19 mouse cellular contexts compared by ENCODE assay signal in genomic region chr11:58578636-58579035, GRCm38 (mm10). TPM values are rescaled to one million over a fixed set of nuclear protein-coding genes. Genes with fewer than 3 reads are reported as not detected.
DNase-seq lines count a peak whose midpoint lies in the region; ATAC-seq and TF ChIP-seq lines count a peak whose summit lies in the region.
"Had no signal": no experiment of that assay in that cellular context is flagged by ENCODE, and none has a peak within 500 bp of the region (broad histone marks: within the 10 kb centered on the region; RNA-seq: fewer than 3 reads in every experiment).

No protein-coding gene starts in this region.

- no peaks in the 10 kb centered on the region for H3K27me3 ChIP-seq in hindbrain, postnatal 0 days (ENCODE audit: insufficient read depth, low read length)
- no peaks in the 10 kb centered on the region for H3K27me3 ChIP-seq in hindbrain, embryonic 13.5 days
- H3K27me3 ChIP-seq: embryonic facial prominence, embryonic 15.5 days; hindbrain, embryonic 12.5 days; lung, embryonic 15.5 days; neural tube, embryonic 13.5 days had no signal

- H3K4me3 ChIP-seq in hindbrain, postnatal 0 days (ENCODE audit: low read length), result no peak overlapping the region
- H3K4me3 ChIP-seq in hindbrain, embryonic 13.5 days, result no peak overlapping the region
- H3K4me3 ChIP-seq: embryonic facial prominence, embryonic 15.5 days; hindbrain, embryonic 12.5 days; lung, embryonic 15.5 days; neural tube, embryonic 13.5 days had no signal

- H3K4me1 ChIP-seq in hindbrain, postnatal 0 days (ENCODE audit: insufficient read depth, low read length), result no peaks in the 10 kb centered on the region
- H3K4me1 ChIP-seq in hindbrain, embryonic 13.5 days (replicated peaks), result no peaks in the 10 kb centered on the region
- H3K4me1 ChIP-seq: embryonic facial prominence, embryonic 15.5 days; hindbrain, embryonic 12.5 days; lung, embryonic 15.5 days; neural tube, embryonic 13.5 days had no signal

- WGBS in hindbrain, postnatal 0 days, result 55% methylated on average over 8 of the region's 8 CpGs
- WGBS in hindbrain, embryonic 13.5 days, result 81% methylated on average over 8 of the region's 8 CpGs

- H3K9me3 ChIP-seq in hindbrain, postnatal 0 days (ENCODE audit: low read length), result no peaks in the 10 kb centered on the region
- H3K9me3 ChIP-seq in hindbrain, embryonic 13.5 days, result no peaks in the 10 kb centered on the region
- H3K9me3 ChIP-seq: embryonic facial prominence, embryonic 15.5 days; hindbrain, embryonic 12.5 days; lung, embryonic 15.5 days; neural tube, embryonic 13.5 days had no signal

- H3K36me3 ChIP-seq in hindbrain, postnatal 0 days (ENCODE audit: insufficient read depth, low read length), result no peaks in the 10 kb centered on the region
- H3K36me3 ChIP-seq in hindbrain, embryonic 13.5 days, result no peaks in the 10 kb centered on the region
- H3K36me3 ChIP-seq: embryonic facial prominence, embryonic 15.5 days; hindbrain, embryonic 12.5 days; lung, embryonic 15.5 days; neural tube, embryonic 13.5 days had no signal

- no peak for ATAC-seq in hindbrain, postnatal 0 days
- ATAC-seq in hindbrain, embryonic 13.5 days (ENCODE audit: low FRiP score), result no peak
- ATAC-seq: intestine, postnatal 0 days had no signal

- H3K27ac ChIP-seq in hindbrain, postnatal 0 days, result no peak overlapping the region
- no peak overlapping the region for H3K27ac ChIP-seq in hindbrain, embryonic 13.5 days
- H3K27ac ChIP-seq: embryonic facial prominence, embryonic 15.5 days; hindbrain, embryonic 12.5 days; lung, embryonic 15.5 days; neural tube, embryonic 13.5 days had no signal

- H3K4me2 ChIP-seq in hindbrain, postnatal 0 days (ENCODE audit: low read depth, low read length), result no peak overlapping the region
- no peak overlapping the region for H3K4me2 ChIP-seq in hindbrain, embryonic 13.5 days
- H3K4me2 ChIP-seq: embryonic facial prominence, embryonic 15.5 days; hindbrain, embryonic 12.5 days; liver, embryonic 11.5 days; lung, embryonic 15.5 days; neural tube, embryonic 13.5 days had no signal

- H3K9ac ChIP-seq in hindbrain, postnatal 0 days (replicated peaks; ENCODE audit: low read length), result no peak overlapping the region
- no peak overlapping the region for H3K9ac ChIP-seq in hindbrain, embryonic 13.5 days
- H3K9ac ChIP-seq: embryonic facial prominence, embryonic 15.5 days; hindbrain, embryonic 12.5 days; lung, embryonic 15.5 days; neural tube, embryonic 13.5 days had no signal

- no peak for TF ChIP-seq CTCF in hindbrain, postnatal 0 days (IDR thresholded peaks at IDR 0.05; ENCODE audit: low read depth)

- DNase-seq in cerebellum, postnatal 10 days, result peak; percentile 20 to 66
- DNase-seq in cerebellum, adult 18-20 months, result no peak
- DNase-seq in hindbrain, postnatal 0 days (ENCODE audit: low spot score), result peak; percentile 55
- DNase-seq in brain, embryonic 18.5 days (ENCODE audit: low read depth, low spot score), result peak; percentile 74
- peak; percentile 32 to 57 for DNase-seq in layer of hippocampus, postnatal 10 days (ENCODE audit: low spot score in 2 of 2)
- no peak for DNase-seq in embryo, embryonic 11 days
- DNase-seq in T-cell, adult 2 months (ENCODE audit: low spot score), result no peak
- DNase-seq: adrenal gland, postnatal 25 days; heart, adult 18-20 months; kidney, postnatal 10 days had no signal

RNA-seq across cellular contexts. Expression of gene Olfr325, which starts 1.1 kb away (rescaled TPM):
- total RNA-seq in hindbrain, postnatal 0 days (2014; rRNA removed), result not detected in 2 replicates
- not detected in 2 replicates for polyA plus RNA-seq in hindbrain, postnatal 0 days (2015; fragmentation: Nextera tagmentation; extraction: Ambion mirVana)
- not detected in 2 replicates for polyA plus RNA-seq in hindbrain, embryonic 13.5 days (2015; fragmentation: Nextera tagmentation; extraction: Ambion mirVana)
- total RNA-seq in layer of hippocampus, postnatal 10 days (2021), result not detected
- total RNA-seq: adrenal gland, postnatal 25 days; heart, adult 18-20 months; left cerebral cortex, postnatal 10 days had no signal
- polyA plus RNA-seq: embryonic facial prominence, embryonic 15.5 days; heart, embryonic 16.5 days; hindbrain, embryonic 12.5 days; intestine, postnatal 0 days; liver, embryonic 11.5 days; lung, embryonic 15.5 days; neural tube, embryonic 13.5 days had no signal

RNA-seq across cellular contexts. Expression of gene Olfr224, which starts 8.3 kb away (rescaled TPM):
- total RNA-seq in hindbrain, postnatal 0 days (2014; rRNA removed), result not detected in 2 replicates
- 0.08 TPM in 1 of 2 replicates, not detected in the other for polyA plus RNA-seq in hindbrain, postnatal 0 days (2015; fragmentation: Nextera tagmentation; extraction: Ambion mirVana)
- not detected in 2 replicates for polyA plus RNA-seq in hindbrain, embryonic 13.5 days (2015; fragmentation: Nextera tagmentation; extraction: Ambion mirVana)
- total RNA-seq in layer of hippocampus, postnatal 10 days (2021), result not detected
- total RNA-seq: adrenal gland, postnatal 25 days; heart, adult 18-20 months; left cerebral cortex, postnatal 10 days had no signal
- polyA plus RNA-seq: hindbrain, embryonic 12.5 days; intestine, postnatal 0 days; liver, embryonic 11.5 days; lung, embryonic 15.5 days had no signal

RNA-seq across cellular contexts. Expression of gene Olfr324, which starts 16.3 kb away (rescaled TPM):
- 0.26 and 0.54 TPM in 2 replicates for total RNA-seq in hindbrain, postnatal 0 days (2014; rRNA removed)
- 0.05 and 0.13 TPM in 2 replicates for polyA plus RNA-seq in hindbrain, postnatal 0 days (2015; fragmentation: Nextera tagmentation; extraction: Ambion mirVana)
- polyA plus RNA-seq in hindbrain, embryonic 13.5 days (2015; fragmentation: Nextera tagmentation; extraction: Ambion mirVana), result not detected in 2 replicates
- total RNA-seq in layer of hippocampus, postnatal 10 days (2021), result not detected
- total RNA-seq: adrenal gland, postnatal 25 days; heart, adult 18-20 months; left cerebral cortex, postnatal 10 days had no signal
- polyA plus RNA-seq: embryonic facial prominence, embryonic 15.5 days; heart, embryonic 16.5 days; hindbrain, embryonic 12.5 days; intestine, postnatal 0 days; liver, embryonic 11.5 days; lung, embryonic 15.5 days; neural tube, embryonic 13.5 days had no signal

RNA-seq across cellular contexts. Expression of gene Olfr328, which starts 23.2 kb away (rescaled TPM):
- not detected in 2 replicates for total RNA-seq in hindbrain, postnatal 0 days (2014; rRNA removed)
- polyA plus RNA-seq in hindbrain, postnatal 0 days (2015; fragmentation: Nextera tagmentation; extraction: Ambion mirVana), result not detected in 2 replicates
- polyA plus RNA-seq in hindbrain, embryonic 13.5 days (2015; fragmentation: Nextera tagmentation; extraction: Ambion mirVana), result 0.09 TPM in 1 of 2 replicates, not detected in the other
- under 1 TPM; 0.11 to 0.23 TPM for total RNA-seq in layer of hippocampus, postnatal 10 days (2021)
- polyA plus RNA-seq: heart, embryonic 16.5 days; hindbrain, embryonic 12.5 days; intestine, postnatal 0 days; lung, embryonic 15.5 days; neural tube, embryonic 13.5 days had no signal

RNA-seq across cellular contexts. Expression of gene Olfr329-ps, which starts 32.4 kb away (rescaled TPM):
- total RNA-seq in hindbrain, postnatal 0 days (2014; rRNA removed), result not detected in 2 replicates
- polyA plus RNA-seq in hindbrain, postnatal 0 days (2015; fragmentation: Nextera tagmentation; extraction: Ambion mirVana), result 0.11 TPM in 1 of 2 replicates, not detected in the other
- not detected in 2 replicates for polyA plus RNA-seq in hindbrain, embryonic 13.5 days (2015; fragmentation: Nextera tagmentation; extraction: Ambion mirVana)
- not detected for total RNA-seq in layer of hippocampus, postnatal 10 days (2021)
- total RNA-seq: heart, adult 18-20 months; left cerebral cortex, postnatal 10 days had no signal
- polyA plus RNA-seq: heart, embryonic 16.5 days; hindbrain, embryonic 12.5 days; intestine, postnatal 0 days; liver, embryonic 11.5 days; lung, embryonic 15.5 days; neural tube, embryonic 13.5 days had no signal

Comparison
In these comparisons a context has a peak if more than half of its experiments do, and no peak if none do; other contexts are left out.
1. DNase-seq: peak in cerebellum, postnatal 10 days (2 of 2), hindbrain, postnatal 0 days (single experiment), brain, embryonic 18.5 days (single experiment) and layer of hippocampus, postnatal 10 days (2 of 2); none in cerebellum, adult 18-20 months (0 of 2), embryo, embryonic 11 days (single experiment) and T-cell, adult 2 months (single experiment).